Mouse (Mus musculus) MEL (cell line): Measurements from ENCODE around the gene Adamts9. TPM values are rescaled to one million over a fixed set of nuclear protein-coding genes. Genes with fewer than 3 reads are reported as not detected.

Experiments
- DNase-seq: peaks from one replicate; pipeline ENCODE4 v3.0.0; 2011; ENCODE audit warnings: low read depth, low spot score
- H3K27ac ChIP-seq: 2 replicates; pipeline ENCODE4 v1.5.1; 2012; ENCODE audit warnings: low read depth, mild to moderate bottlenecking, control low read depth, low read length, moderate library complexity; ENCODE audit not compliant: control insufficient read depth
- H3K27me3 ChIP-seq, 2 experiments: fragments of 150-350 bp in 1 of 2; sonication (generic) in 1 of 2; 2 replicates each; pipeline ENCODE4 v1.6.1; 2012; ENCODE audit warnings: low read length in 2 of 2, mild to moderate bottlenecking in 2 of 2, improper control_type of control experiment in 1 of 2, moderate library complexity in 1 of 2; ENCODE audit not compliant: insufficient read depth in 2 of 2, control insufficient read depth in 1 of 2
- H3K36me3 ChIP-seq, 2 experiments: 2 replicates each; pipeline ENCODE4 v1.6.1; 2012 to 2014; ENCODE audit warnings: low read length in 2 of 2, improper control_type of control experiment in 1 of 2, inconsistent platforms in 1 of 2, mild to moderate bottlenecking in 1 of 2; ENCODE audit not compliant: insufficient read depth in 2 of 2, control insufficient read depth in 1 of 2
- H3K4me1 ChIP-seq, 2 experiments: fragments of 150-350 bp in 1 of 2; sonication (generic) in 1 of 2; 2 replicates each; pipeline ENCODE4 v1.6.1; 2012; ENCODE audit warnings: low read length in 2 of 2, improper control_type of control experiment in 1 of 2, mild to moderate bottlenecking in 1 of 2; ENCODE audit not compliant: insufficient read depth in 2 of 2, control insufficient read depth in 1 of 2
- H3K4me3 ChIP-seq, 2 experiments: fragments of 150-350 bp in 1 of 2; sonication (generic) in 1 of 2; 2 replicates each; pipeline ENCODE4 v1.5.1; 2012; ENCODE audit warnings: low read depth in 2 of 2, low read length in 2 of 2, mild to moderate bottlenecking in 2 of 2, moderate library complexity in 2 of 2, control low read depth in 1 of 2, improper control_type of control experiment in 1 of 2; ENCODE audit not compliant: control insufficient read depth in 1 of 2, insufficient read depth in 1 of 2
- H3K79me2 ChIP-seq: 2 replicates; pipeline ENCODE4 v1.6.1; 2012; ENCODE audit warnings: mild to moderate bottlenecking, low read length, moderate library complexity; ENCODE audit not compliant: control insufficient read depth, poor library complexity, insufficient read depth
- H3K9ac ChIP-seq: 2 replicates; pipeline ENCODE4 v1.6.1; 2012; ENCODE audit warnings: low read depth, mild to moderate bottlenecking, control low read depth, low read length, moderate library complexity; ENCODE audit not compliant: control insufficient read depth, poor library complexity, severe bottlenecking
- H3K9me3 ChIP-seq: fragments of 150-350 bp; sonication (generic); replicated peaks from 2 replicates; pipeline ENCODE4 v1.6.1; 2012; ENCODE audit warnings: mild to moderate bottlenecking, low read length, improper control_type of control experiment, moderate library complexity; ENCODE audit not compliant: insufficient read depth
- CHD1 ChIP-seq: IDR thresholded peaks from 2 replicates; pipeline ENCODE4 v1.6.1; 2012; ENCODE audit warnings: low read depth, mild to moderate bottlenecking, inconsistent platforms, low read length, improper control_type of control experiment
- CHD2 ChIP-seq: IDR thresholded peaks from 2 replicates; pipeline ENCODE4 v1.6.1; 2011; ENCODE audit warnings: low read length, improper control_type of control experiment
- E2F4 ChIP-seq: IDR thresholded peaks from 2 replicates; pipeline ENCODE4 v1.6.1; 2011; ENCODE audit warnings: low read depth, low read length, improper control_type of control experiment, borderline replicate concordance
- ELF1 ChIP-seq: IDR thresholded peaks from 2 replicates; pipeline ENCODE4 v1.6.1; 2014; ENCODE audit warnings: low read depth, mild to moderate bottlenecking, inconsistent platforms, low read length, improper control_type of control experiment, moderate library complexity
- EP300 ChIP-seq, 2 experiments: IDR thresholded peaks; 2 replicates each; pipeline ENCODE4 v1.6.1; 2011; ENCODE audit warnings: improper control_type of control experiment in 2 of 2, low read length in 2 of 2, low read depth in 1 of 2, mild to moderate bottlenecking in 1 of 2
- HCFC1 ChIP-seq: IDR thresholded peaks from 2 replicates; pipeline ENCODE4 v1.6.1; 2012; ENCODE audit warnings: low read depth, mild to moderate bottlenecking, inconsistent platforms, low read length, improper control_type of control experiment, moderate library complexity
- KAT2A ChIP-seq: conservative IDR thresholded peaks from 2 replicates; pipeline ENCODE4 v1.6.1; 2012; ENCODE audit warnings: low read depth, low read length, improper control_type of control experiment, inconsistent platforms
- MAFK ChIP-seq: IDR thresholded peaks from 2 replicates; pipeline ENCODE4 v1.6.1; 2011; ENCODE audit warnings: low read depth, mild to moderate bottlenecking, low read length, improper control_type of control experiment, borderline replicate concordance
- MAZ ChIP-seq: IDR thresholded peaks from 2 replicates; pipeline ENCODE4 v1.6.1; 2012; ENCODE audit warnings: low read depth, mild to moderate bottlenecking, inconsistent platforms, low read length, improper control_type of control experiment
- MEF2A ChIP-seq: IDR thresholded peaks from 2 replicates; pipeline ENCODE4 v1.6.1; 2014; ENCODE audit warnings: low read depth, mild to moderate bottlenecking, inconsistent platforms, low read length, improper control_type of control experiment; ENCODE audit not compliant: poor library complexity, insufficient replicate concordance, severe bottlenecking; ENCODE audit errors: extremely low read depth
- MXI1 ChIP-seq: IDR thresholded peaks from 2 replicates; pipeline ENCODE4 v1.6.1; 2011; ENCODE audit warnings: mild to moderate bottlenecking, low read depth, low read length, improper control_type of control experiment
- MYB ChIP-seq: IDR thresholded peaks from 2 replicates; pipeline ENCODE4 v1.6.1; 2011; ENCODE audit warnings: mild to moderate bottlenecking, low read depth, low read length, improper control_type of control experiment
- MYC ChIP-seq: IDR thresholded peaks from 2 replicates; pipeline ENCODE4 v1.6.1; 2011; ENCODE audit warnings: low read depth, mild to moderate bottlenecking, low read length, improper control_type of control experiment, moderate library complexity
- NELFE ChIP-seq: IDR thresholded peaks from 2 replicates; pipeline ENCODE4 v1.6.1; 2011; ENCODE audit warnings: low read depth, low read length, improper control_type of control experiment
- POLR2AphosphoS5 ChIP-seq: IDR thresholded peaks from 2 replicates; pipeline ENCODE4 v1.6.1; 2012; ENCODE audit warnings: low read depth, borderline replicate concordance, mild to moderate bottlenecking, inconsistent platforms, low read length, moderate library complexity, mixed read lengths
- SMC3 ChIP-seq: IDR thresholded peaks from 2 replicates; pipeline ENCODE4 v1.6.1; 2011; ENCODE audit warnings: low read depth, low read length, improper control_type of control experiment
- TAL1 ChIP-seq: IDR thresholded peaks from 2 replicates; pipeline ENCODE4 v1.6.1; 2012; ENCODE audit warnings: mild to moderate bottlenecking, inconsistent platforms, low read length, moderate library complexity, mixed read lengths
- ZC3H11A ChIP-seq: IDR thresholded peaks from 2 replicates; pipeline ENCODE4 v1.6.1; 2012; ENCODE audit warnings: low read depth, mild to moderate bottlenecking, inconsistent platforms, low read length, improper control_type of control experiment
- ZKSCAN1 ChIP-seq: IDR thresholded peaks from 2 replicates; pipeline ENCODE4 v1.6.1; 2012; ENCODE audit warnings: low read depth, mild to moderate bottlenecking, inconsistent platforms, low read length, improper control_type of control experiment, moderate library complexity
- ZNF384 ChIP-seq: IDR thresholded peaks from 2 replicates; pipeline ENCODE4 v1.6.1; 2012; ENCODE audit warnings: low read depth, mild to moderate bottlenecking, inconsistent platforms, low read length, improper control_type of control experiment
- polyA plus RNA-seq, 2 experiments: library from polyadenylated mRNA; stranded (reverse) in 1 of 2; unstranded in 1 of 2; fragments of >175 nt in 1 of 2; fragments of >200 nt in 1 of 2; gene quantifications; 2 replicates each; pipeline versions ENCODE4 v1.2.1 to v1.2.4; 2012; ENCODE audit warnings: low replicate concordance in 2 of 2, low read depth in 1 of 2; ENCODE audit not compliant: insufficient read length in 2 of 2, insufficient read depth in 1 of 2, missing spikeins in 1 of 2
- total RNA-seq: library from RNA; depleted of rRNA; stranded (reverse); fragments of 300-350 nt; gene quantifications from 2 replicates; pipeline ENCODE4 v1.2.3, GENCODE M21; 2012

The Adamts9 gene
- total and polyA plus RNA-seq, 3 experiments, result not detected

DNA sequence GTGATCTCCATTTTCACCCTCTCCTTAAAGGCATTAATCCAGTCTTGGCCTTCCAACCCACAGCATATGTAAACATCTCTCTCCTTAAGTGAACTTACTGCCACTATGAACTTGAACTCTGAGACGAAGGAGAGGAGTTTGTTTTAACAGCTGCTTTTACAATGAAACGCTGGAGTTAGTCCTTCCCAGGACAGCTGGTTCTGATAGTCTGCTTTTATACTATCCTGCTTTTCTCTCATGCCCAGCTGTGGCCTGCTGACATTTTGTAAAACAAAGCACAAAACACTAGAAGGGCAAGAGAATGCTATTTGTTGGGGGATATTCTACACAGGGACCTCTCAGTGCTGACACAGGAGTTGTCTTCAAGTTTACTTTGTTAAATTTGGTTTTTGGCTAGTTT lies 101.3 kb downstream of the Adamts9 start:
- no peak overlapping the region for H3K4me3 ChIP-seq
- H3K9ac ChIP-seq, result no peak overlapping the region
- no peak for DNase-seq
- no peak overlapping the region for H3K27ac ChIP-seq
- H3K79me2 ChIP-seq, result no peaks in the 10 kb centered on the region
- H3K27me3 ChIP-seq, result no peaks in the 10 kb centered on the region
- TF ChIP-seq MEF2A (no peak), EP300 (IDR thresholded peaks at IDR 0.05; ENCODE audit: low read depth in 1 of 2, low read length in 2 of 2) (no peak)
- no peaks in the 10 kb centered on the region for H3K36me3 ChIP-seq
- no peaks in the 10 kb centered on the region for H3K9me3 ChIP-seq
- H3K4me1 ChIP-seq, result no peaks in the 10 kb centered on the region

- Histone ChIP-seq H3K27me3 (no peaks in the 10 kb centered on the region), H3K9me3 (no peaks in the 10 kb centered on the region), H3K4me3 (no peak overlapping the region), H3K27ac (no peak overlapping the region), H3K36me3 (no peaks in the 10 kb centered on the region), H3K4me1 (no peaks in the 10 kb centered on the region), H3K79me2 (no peaks in the 10 kb centered on the region), H3K9ac (no peak overlapping the region)
- TF ChIP-seq CHD1 (no peak), MYB (no peak), EP300 (IDR thresholded peaks at IDR 0.05; ENCODE audit: low read depth in 1 of 2, low read length in 2 of 2) (no peak)
- no peak for DNase-seq
Observed at GRCm38 (mm10) chr6:92831106-92831505, 112.2 kb downstream of the Adamts9 start.

DNA sequence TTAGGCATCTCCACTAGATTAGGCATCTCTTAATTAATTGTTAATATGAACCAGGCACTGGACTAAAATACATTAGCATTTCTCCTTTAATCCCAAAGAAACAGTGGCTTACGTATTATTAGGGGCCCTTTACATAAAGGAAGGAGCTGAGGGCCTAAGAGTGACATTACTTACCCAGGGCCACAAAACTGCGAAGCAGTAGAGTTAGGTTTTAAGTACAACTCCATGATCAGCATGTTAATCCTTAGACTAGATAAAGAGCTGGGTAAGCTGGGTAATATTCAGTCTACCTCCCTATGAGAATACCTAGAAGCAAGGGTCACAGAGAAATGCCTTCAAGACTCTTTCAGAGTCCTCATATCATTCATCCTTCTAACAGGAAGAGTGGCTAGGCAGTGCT lies 114.1 kb downstream of the Adamts9 start:
- no peak for DNase-seq
- H3K27me3 ChIP-seq, result no peaks in the 10 kb centered on the region
- TF ChIP-seq NELFE, result no peak

GRCm38 (mm10) chr6:92827360-92827759 lies 115.9 kb downstream of the Adamts9 start:
- H3K36me3 ChIP-seq, result no peaks in the 10 kb centered on the region
- no peaks in the 10 kb centered on the region for H3K9me3 ChIP-seq
- no peak overlapping the region for H3K9ac ChIP-seq
- H3K27me3 ChIP-seq, result no peaks in the 10 kb centered on the region
- no peak overlapping the region for H3K27ac ChIP-seq
- no peak overlapping the region for H3K4me3 ChIP-seq
- H3K4me1 ChIP-seq, result no peaks in the 10 kb centered on the region
- TF ChIP-seq SMC3, result no peak
- TF ChIP-seq POLR2AphosphoS5, result no peak
- no peak for TF ChIP-seq KAT2A
- TF ChIP-seq ELF1, result no peak
- TF ChIP-seq EP300 (IDR thresholded peaks at IDR 0.05; ENCODE audit: low read depth in 1 of 2, low read length in 2 of 2), result no peak
- no peak for TF ChIP-seq ZNF384
- no peak for TF ChIP-seq NELFE
- TF ChIP-seq MYC, result no peak
- TF ChIP-seq ZC3H11A, result no peak
- no peak for TF ChIP-seq E2F4
- TF ChIP-seq MXI1, result no peak
- no peak for TF ChIP-seq MAZ
- no peak for TF ChIP-seq MYB
- no peak for TF ChIP-seq MEF2A
- TF ChIP-seq HCFC1, result no peak
- no peak for TF ChIP-seq TAL1
- TF ChIP-seq ZKSCAN1, result no peak
- TF ChIP-seq CHD2, result no peak
- TF ChIP-seq MAFK, result no peak
- no peaks in the 10 kb centered on the region for H3K79me2 ChIP-seq
- no peak for DNase-seq

More for the DNA sequence above, 114.1 kb downstream of the Adamts9 start:
- Histone ChIP-seq H3K9me3 (no peaks in the 10 kb centered on the region), H3K4me3 (no peak overlapping the region), H3K4me1 (no peaks in the 10 kb centered on the region), H3K36me3 (no peaks in the 10 kb centered on the region), H3K79me2 (no peaks in the 10 kb centered on the region), H3K27ac (no peak overlapping the region), H3K9ac (no peak overlapping the region)
